Mouse (Mus musculus): ENCODE measurements around the gene Eml3. TPM values are rescaled to one million over a fixed set of nuclear protein-coding genes. Genes with fewer than 3 reads are reported as not detected.

Eml3 gene
- total and polyA plus RNA-seq, 2 experiments = 7.4 to 26.2 TPM

- peak within 1 kb of the TSS; percentile 81 for H3K9ac ChIP-seq (ENCODE audit: low read depth, low read length)
- peaks cover 10% of the 10 kb centered on the region; the same call in 1 of the 2 replicates for H3K36me3 ChIP-seq (ENCODE audit: control insufficient read depth, insufficient read depth, low read length)
- H3K27me3 ChIP-seq (ENCODE audit: control insufficient read depth, insufficient read depth, low read length) = no peaks in the 10 kb centered on the region
- H3K4me1 ChIP-seq (ENCODE audit: control insufficient read depth, insufficient read depth, low read length) = peaks cover 12% of the 10 kb centered on the region
- peak; percentile 83 for DNase-seq (ENCODE audit: extremely low read depth, low read depth, low spot score)
- H3K79me2 ChIP-seq (ENCODE audit: control insufficient read depth, insufficient read depth, low read length) = peaks cover 16% of the 10 kb centered on the region; the same call in 1 of the 2 replicates
- WGBS = under 1% methylated on average over 53 of the region's 53 CpGs
- TF ChIP-seq CTCF (IDR thresholded peaks at IDR 0.05; ENCODE audit: low read depth, low read length) (peak; percentile 24; the same call in 1 of the 2 replicates), POLR2A (IDR thresholded peaks at IDR 0.05; ENCODE audit: extremely low read depth, insufficient read depth, low read length) (peak; percentile 87)
- peak within 1 kb of the TSS; percentile 71 for H3K4me3 ChIP-seq (ENCODE audit: insufficient read depth, low read depth, low read length)
- peak within 1 kb of the TSS; percentile 86 for H3K27ac ChIP-seq (replicated peaks; ENCODE audit: insufficient read depth, low read depth, low read length)
Measured at GRCm38 (mm10) chr19:8897865-8898495, 31.4 kb upstream of the Eml3 start, which contains the start of gene Ganab. Gene Ganab, plus strand, starts transcription at chr19:8898071.

- Histone ChIP-seq H3K36me3 (ENCODE audit: control insufficient read depth, insufficient read depth, low read length) (peaks cover 16% of the 10 kb centered on the region), H3K27ac (replicated peaks; ENCODE audit: insufficient read depth, low read depth, low read length) (peak overlapping the region; percentile 86), H3K4me1 (ENCODE audit: control insufficient read depth, insufficient read depth, low read length) (peaks cover 12% of the 10 kb centered on the region), H3K9ac (ENCODE audit: low read depth, low read length) (peak overlapping the region; percentile 81), H3K79me2 (ENCODE audit: control insufficient read depth, insufficient read depth, low read length) (peaks cover 14% of the 10 kb centered on the region; the same call in 1 of the 2 replicates), H3K27me3 (ENCODE audit: control insufficient read depth, insufficient read depth, low read length) (no peaks in the 10 kb centered on the region), H3K4me3 (ENCODE audit: insufficient read depth, low read depth, low read length) (peak overlapping the region; percentile 71)
- TF ChIP-seq CTCF (IDR thresholded peaks at IDR 0.05; ENCODE audit: low read depth, low read length) = no peak
- TF ChIP-seq POLR2A (IDR thresholded peaks at IDR 0.05; ENCODE audit: extremely low read depth, insufficient read depth, low read length) = 0 out of 2 replicates have a peak, but pooled peaks have one; percentile 9
- peak; percentile 53 for DNase-seq (ENCODE audit: extremely low read depth, low read depth, low spot score)
- 2% methylated on average over 13 of the region's 13 CpGs for WGBS
Measured at GRCm38 (mm10) chr19:8898576-8898975, 30.8 kb upstream of the Eml3 start.

- TF ChIP-seq CTCF (IDR thresholded peaks at IDR 0.05; ENCODE audit: low read depth, low read length) (no peak), POLR2A (IDR thresholded peaks at IDR 0.05; ENCODE audit: extremely low read depth, insufficient read depth, low read length) (no peak)
- peaks cover 20% of the 10 kb centered on the region for H3K36me3 ChIP-seq (ENCODE audit: control insufficient read depth, insufficient read depth, low read length)
- peak; percentile 24 for DNase-seq (ENCODE audit: extremely low read depth, low read depth, low spot score)
- peak overlapping the region; percentile 71; the same call in 1 of the 2 replicates for H3K4me3 ChIP-seq (ENCODE audit: insufficient read depth, low read depth, low read length)
- H3K27me3 ChIP-seq (ENCODE audit: control insufficient read depth, insufficient read depth, low read length) = no peaks in the 10 kb centered on the region
- peaks cover 14% of the 10 kb centered on the region; the same call in 1 of the 2 replicates for H3K79me2 ChIP-seq (ENCODE audit: control insufficient read depth, insufficient read depth, low read length)
- no peak overlapping the region for H3K27ac ChIP-seq (replicated peaks; ENCODE audit: insufficient read depth, low read depth, low read length)
- WGBS = 16% methylated on average over 3 of the region's 3 CpGs
- H3K4me1 ChIP-seq (ENCODE audit: control insufficient read depth, insufficient read depth, low read length) = peaks cover 12% of the 10 kb centered on the region
- H3K9ac ChIP-seq (ENCODE audit: low read depth, low read length) = peak overlapping the region; percentile 34; the same call in 1 of the 2 replicates
Measured at GRCm38 (mm10) chr19:8899079-8899478, 30.3 kb upstream of the Eml3 start.

- TF ChIP-seq POLR2A (IDR thresholded peaks at IDR 0.05; ENCODE audit: extremely low read depth, insufficient read depth, low read length) = no peak
- TF ChIP-seq CTCF (IDR thresholded peaks at IDR 0.05; ENCODE audit: low read depth, low read length) = no peak
- H3K9ac ChIP-seq (ENCODE audit: low read depth, low read length) = no peak overlapping the region
- H3K27me3 ChIP-seq (ENCODE audit: control insufficient read depth, insufficient read depth, low read length) = no peaks in the 10 kb centered on the region
- peaks cover 57% of the 10 kb centered on the region for H3K36me3 ChIP-seq (ENCODE audit: control insufficient read depth, insufficient read depth, low read length)
- DNase-seq (ENCODE audit: extremely low read depth, low read depth, low spot score) = no peak
- 94% methylated on average over 5 of the region's 5 CpGs for whole genome bisulfite sequencing
- peaks cover 6% of the 10 kb centered on the region for H3K4me1 ChIP-seq (ENCODE audit: control insufficient read depth, insufficient read depth, low read length)
- no peak overlapping the region for H3K4me3 ChIP-seq (ENCODE audit: insufficient read depth, low read depth, low read length)
- no peak overlapping the region for H3K27ac ChIP-seq (replicated peaks; ENCODE audit: insufficient read depth, low read depth, low read length)
- H3K79me2 ChIP-seq (ENCODE audit: control insufficient read depth, insufficient read depth, low read length) = peaks cover 3% of the 10 kb centered on the region; the same call in 1 of the 2 replicates
Measured at GRCm38 (mm10) chr19:8903412-8903811, 25.9 kb upstream of the Eml3 start.

DNA sequence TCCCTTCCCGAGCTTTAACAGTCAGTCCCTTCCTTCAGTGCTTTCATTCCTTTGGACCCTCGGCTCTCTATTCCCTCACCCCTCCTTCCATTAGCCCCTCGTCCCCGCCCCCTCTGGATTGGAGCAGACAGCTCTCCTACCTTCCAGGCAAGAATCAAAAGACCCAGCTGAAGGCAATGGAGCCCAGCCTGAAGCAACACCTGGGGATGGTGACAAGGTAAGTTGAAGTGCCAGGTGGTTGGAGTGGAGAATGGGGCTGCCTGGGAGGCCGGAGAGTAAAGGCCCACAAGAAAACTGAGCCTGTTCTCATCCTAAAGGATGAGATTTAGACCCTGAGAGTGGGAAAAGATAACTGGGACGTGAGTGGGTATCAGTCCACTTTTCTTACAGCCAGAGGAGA is 20.8 kb upstream of the Eml3 start:
- Histone ChIP-seq H3K27ac (replicated peaks; ENCODE audit: insufficient read depth, low read depth, low read length) (no peak overlapping the region), H3K36me3 (ENCODE audit: control insufficient read depth, insufficient read depth, low read length) (peaks cover 90% of the 10 kb centered on the region), H3K4me1 (ENCODE audit: control insufficient read depth, insufficient read depth, low read length) (no peaks in the 10 kb centered on the region), H3K9ac (ENCODE audit: low read depth, low read length) (no peak overlapping the region), H3K79me2 (ENCODE audit: control insufficient read depth, insufficient read depth, low read length) (no peaks in the 10 kb centered on the region), H3K27me3 (ENCODE audit: control insufficient read depth, insufficient read depth, low read length) (no peaks in the 10 kb centered on the region), H3K4me3 (ENCODE audit: insufficient read depth, low read depth, low read length) (no peak overlapping the region)
- WGBS = 92% methylated on average over 6 of the region's 6 CpGs
- TF ChIP-seq POLR2A (IDR thresholded peaks at IDR 0.05; ENCODE audit: extremely low read depth, insufficient read depth, low read length) = no peak
- TF ChIP-seq CTCF (IDR thresholded peaks at IDR 0.05; ENCODE audit: low read depth, low read length) = no peak
- DNase-seq (ENCODE audit: extremely low read depth, low read depth, low spot score) = no peak

GRCm38 (mm10) chr19:8911810-8912209 is 17.5 kb upstream of the Eml3 start:
- Histone ChIP-seq H3K79me2 (ENCODE audit: control insufficient read depth, insufficient read depth, low read length) (no peaks in the 10 kb centered on the region), H3K4me1 (ENCODE audit: control insufficient read depth, insufficient read depth, low read length) (no peaks in the 10 kb centered on the region), H3K9ac (ENCODE audit: low read depth, low read length) (no peak overlapping the region), H3K36me3 (ENCODE audit: control insufficient read depth, insufficient read depth, low read length) (peaks cover 92% of the 10 kb centered on the region), H3K4me3 (ENCODE audit: insufficient read depth, low read depth, low read length) (no peak overlapping the region), H3K27me3 (ENCODE audit: control insufficient read depth, insufficient read depth, low read length) (no peaks in the 10 kb centered on the region), H3K27ac (replicated peaks; ENCODE audit: insufficient read depth, low read depth, low read length) (no peak overlapping the region)
- no peak for DNase-seq (ENCODE audit: extremely low read depth, low read depth, low spot score)
- TF ChIP-seq POLR2A (IDR thresholded peaks at IDR 0.05; ENCODE audit: extremely low read depth, insufficient read depth, low read length) = no peak
- 95% methylated on average over 5 of the region's 5 CpGs for WGBS

Data from liver, adult 2 months (tissue).